Mouse (Mus musculus) ES-E14 (cell line): ENCODE data around the gene Spop.

Source experiments
- CHD2 ChIP-seq: IDR thresholded peaks from 2 replicates; pipeline ENCODE4 v1.6.1; 2014; ENCODE audit warnings: mild to moderate bottlenecking, low read depth, low read length, inconsistent platforms
- MAFK ChIP-seq: IDR thresholded peaks from 2 replicates; pipeline ENCODE4 v1.6.1; 2014; ENCODE audit warnings: mild to moderate bottlenecking, low read depth, low read length, inconsistent platforms; ENCODE audit not compliant: insufficient read depth
- ZC3H11A ChIP-seq: IDR thresholded peaks from 2 replicates; pipeline ENCODE4 v1.6.1; 2012; ENCODE audit warnings: low read depth, mild to moderate bottlenecking, inconsistent platforms, low read length, borderline replicate concordance
- ZNF384 ChIP-seq: IDR thresholded peaks from 2 replicates; pipeline ENCODE4 v1.6.1; 2012; ENCODE audit warnings: low read depth, low read length, inconsistent platforms

DNA sequence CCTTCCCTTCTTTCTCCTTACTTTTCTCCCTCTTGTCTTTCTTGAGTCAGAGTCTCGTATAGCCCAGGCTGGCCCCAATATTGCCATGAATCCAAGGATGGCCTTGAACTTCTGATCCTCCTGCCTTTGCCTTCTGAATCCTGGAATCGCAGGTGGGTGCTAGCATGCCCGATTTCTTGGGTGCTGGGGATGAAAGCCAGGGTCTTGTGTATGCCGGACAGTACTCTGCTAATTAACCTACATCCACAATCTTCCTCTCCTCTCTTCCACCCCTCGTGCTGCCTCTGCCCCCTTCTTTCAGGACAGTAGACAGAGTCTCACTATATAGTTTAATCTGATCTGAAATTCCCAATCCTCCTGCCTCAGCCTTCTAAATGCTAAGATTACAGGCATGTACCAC is 12.3 kb upstream of the Spop start:
- TF ChIP-seq CHD2 (no peak), ZC3H11A (no peak), ZNF384 (no peak), MAFK (no peak)
